Mouse (Mus musculus) hindlimb bud, embryonic 11.5 days (tissue): Measurements from ENCODE around the gene Pgbd5.
"Not testable (repeated sequence)": the region's sequence is repeated elsewhere in the genome, so short reads cannot be mapped to it uniquely, and the experiment has no call there.

Experiments used
- DNase-seq: peaks from one replicate; pipeline ENCODE4 v3.0.0-alpha.2; 2012; ENCODE audit warnings: low read depth, low spot score; ENCODE audit errors: extremely low spot score

Gene Pgbd5

GRCm38 (mm10) chr8:124433451-124434125 lies 5.9 kb downstream of the Pgbd5 start:
- DNase-seq = no peak

GRCm38 (mm10) chr8:124430881-124431280 lies 8.6 kb downstream of the Pgbd5 start:
- DNase-seq = no peak

GRCm38 (mm10) chr8:124429417-124429816 lies 10.0 kb downstream of the Pgbd5 start:
- no peak for DNase-seq

GRCm38 (mm10) chr8:124428721-124429120 lies 10.7 kb downstream of the Pgbd5 start:
- DNase-seq = not testable (repeated sequence)

- no peak for DNase-seq
Measured at GRCm38 (mm10) chr8:124421413-124421812, 18.0 kb downstream of the Pgbd5 start.

GRCm38 (mm10) chr8:124418927-124419326 lies 20.5 kb downstream of the Pgbd5 start:
- DNase-seq = no peak

GRCm38 (mm10) chr8:124418185-124418584 lies 21.3 kb downstream of the Pgbd5 start:
- no peak for DNase-seq

GRCm38 (mm10) chr8:124416646-124417045 lies 22.8 kb downstream of the Pgbd5 start:
- DNase-seq = no peak

- no peak for DNase-seq
Measured at GRCm38 (mm10) chr8:124415789-124416188, 23.7 kb downstream of the Pgbd5 start.

GRCm38 (mm10) chr8:124415002-124415401 lies 24.5 kb downstream of the Pgbd5 start:
- DNase-seq = no peak

GRCm38 (mm10) chr8:124413244-124413965 lies 26.1 kb downstream of the Pgbd5 start:
- no peak for DNase-seq

GRCm38 (mm10) chr8:124412496-124413243 lies 26.8 kb downstream of the Pgbd5 start:
- no peak for DNase-seq

- DNase-seq = no peak
Measured at GRCm38 (mm10) chr8:124404471-124405260, 34.8 kb downstream of the Pgbd5 start.

- DNase-seq = peak; percentile 5
Measured at GRCm38 (mm10) chr8:124403876-124404275, 35.6 kb downstream of the Pgbd5 start.

GRCm38 (mm10) chr8:124399403-124399861 lies 40.0 kb downstream of the Pgbd5 start:
- no peak for DNase-seq

- DNase-seq = no peak
Measured at GRCm38 (mm10) chr8:124398843-124399402, 40.5 kb downstream of the Pgbd5 start.

- DNase-seq = no peak
Measured at GRCm38 (mm10) chr8:124397321-124398065, 42.0 kb downstream of the Pgbd5 start.

GRCm38 (mm10) chr8:124396531-124396930 lies 42.9 kb downstream of the Pgbd5 start:
- no peak for DNase-seq

- DNase-seq = no peak
Measured at GRCm38 (mm10) chr8:124395392-124395791, 44.1 kb downstream of the Pgbd5 start.

- DNase-seq = no peak
Measured at GRCm38 (mm10) chr8:124394951-124395350, 44.5 kb downstream of the Pgbd5 start.
